Mouse (Mus musculus): ENCODE data around the gene Pm20d1.

DNA sequence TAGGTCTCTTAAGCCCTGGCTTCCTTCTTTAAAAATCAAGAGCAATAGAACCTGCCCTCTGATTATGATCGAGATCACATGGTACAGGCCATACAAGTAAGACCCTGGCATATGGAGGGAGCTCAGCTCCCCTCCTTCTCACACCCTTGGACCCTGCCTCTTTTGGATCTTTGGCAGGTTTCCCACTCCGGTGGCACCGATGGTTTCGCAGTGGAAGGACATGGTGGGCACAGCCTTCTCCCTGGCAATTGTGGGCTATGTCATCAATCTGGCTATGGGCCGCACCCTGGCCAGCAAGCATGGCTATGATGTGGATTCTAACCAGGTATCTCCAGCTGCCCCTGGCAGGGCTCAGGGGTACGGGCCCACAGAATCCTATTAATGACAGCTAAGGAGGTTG is 40.0 kb upstream of the Pm20d1 start:
- TF ChIP-seq TAL1 (IDR thresholded peaks at IDR 0.05; ENCODE audit: low read length): no peak
- no peak for TF ChIP-seq GATA1 (IDR thresholded peaks at IDR 0.05; ENCODE audit: low read length)

Measured in erythroblast, embryonic 14.5 days (primary cell).